ENCODE assay signal across 25 mouse cellular contexts in genomic region chrX:38311054-38311453, GRCm38 (mm10). TPM values are rescaled to one million over a fixed set of nuclear protein-coding genes. Genes with fewer than 3 reads are reported as not detected.
A peak's percentile ranks its signal among the peaks of the same experiment; 100 is the strongest.
DNase-seq lines count a peak whose midpoint lies in the region; ATAC-seq and TF ChIP-seq lines count a peak whose summit lies in the region.
"Had no signal": no experiment of that assay in that cellular context is flagged by ENCODE, and none has a peak within 500 bp of the region (broad histone marks: within the 10 kb centered on the region; RNA-seq: fewer than 3 reads in every experiment).

No protein-coding gene starts in this region.

- H3K4me3 ChIP-seq in lung, adult 2 months (replicated peaks; ENCODE audit: extremely low read depth, low read depth, low read length) = no peak overlapping the region
- no peak overlapping the region for H3K4me3 ChIP-seq in lung, embryonic 16.5 days (ENCODE audit: low read length)
- H3K4me3 ChIP-seq in limb, embryonic 10.5 days = no peak overlapping the region
- H3K4me3 ChIP-seq: embryonic facial prominence, embryonic 12.5 days; embryonic facial prominence, embryonic 15.5 days; heart, adult 2 months; heart, embryonic 10.5 days; heart, embryonic 13.5 days; hindbrain, embryonic 12.5 days; hindbrain, embryonic 15.5 days had no signal

- peak; percentile 71; the same call in 1 of the 2 replicates for ATAC-seq in lung, embryonic 16.5 days (ENCODE audit: low read depth)
- ATAC-seq: CD4-positive, CD25-positive, alpha-beta regulatory T cell, adult 4 months; forebrain, embryonic 14.5 days; forebrain, postnatal 0 days had no signal

- H3K4me1 ChIP-seq in lung, adult 2 months (ENCODE audit: control insufficient read depth, insufficient read depth, low read length) = no peaks in the 10 kb centered on the region
- no peaks in the 10 kb centered on the region for H3K4me1 ChIP-seq in lung, embryonic 16.5 days (replicated peaks; ENCODE audit: control insufficient read depth, insufficient read depth, low read length)
- no peaks in the 10 kb centered on the region for H3K4me1 ChIP-seq in limb, embryonic 10.5 days
- H3K4me1 ChIP-seq: embryonic facial prominence, embryonic 12.5 days; embryonic facial prominence, embryonic 15.5 days; heart, embryonic 10.5 days; heart, embryonic 13.5 days had no signal

- H3K36me3 ChIP-seq in lung, embryonic 16.5 days (ENCODE audit: control insufficient read depth, insufficient read depth, low read length) = no peaks in the 10 kb centered on the region
- H3K36me3 ChIP-seq in limb, embryonic 10.5 days = no peaks in the 10 kb centered on the region
- H3K36me3 ChIP-seq: embryonic facial prominence, embryonic 12.5 days; embryonic facial prominence, embryonic 15.5 days; heart, embryonic 10.5 days; heart, embryonic 13.5 days; hindbrain, embryonic 12.5 days; hindbrain, embryonic 15.5 days had no signal

- H3K27me3 ChIP-seq in lung, embryonic 16.5 days (ENCODE audit: control insufficient read depth, insufficient read depth, low read depth, low read length) = no peaks in the 10 kb centered on the region
- no peaks in the 10 kb centered on the region for H3K27me3 ChIP-seq in limb, embryonic 10.5 days (ENCODE audit: low read depth, poor library complexity, severe bottlenecking)
- H3K27me3 ChIP-seq: embryonic facial prominence, embryonic 12.5 days; embryonic facial prominence, embryonic 15.5 days; heart, embryonic 13.5 days; hindbrain, embryonic 12.5 days; hindbrain, embryonic 15.5 days had no signal

- no peaks in the 10 kb centered on the region for H3K9me3 ChIP-seq in lung, embryonic 16.5 days (ENCODE audit: control insufficient read depth, low read length)
- H3K9me3 ChIP-seq in limb, embryonic 10.5 days (replicated peaks) = no peaks in the 10 kb centered on the region
- H3K9me3 ChIP-seq: embryonic facial prominence, embryonic 12.5 days; embryonic facial prominence, embryonic 15.5 days; heart, embryonic 10.5 days; heart, embryonic 13.5 days; hindbrain, embryonic 12.5 days; hindbrain, embryonic 15.5 days had no signal

- no peak for TF ChIP-seq POLR2A in lung, adult 2 months (IDR thresholded peaks at IDR 0.05; ENCODE audit: borderline replicate concordance, extremely low read depth, low read depth, low read length)

- no peak overlapping the region for H3K4me2 ChIP-seq in lung, embryonic 16.5 days (ENCODE audit: low read depth, low read length)
- H3K4me2 ChIP-seq: embryonic facial prominence, embryonic 12.5 days; embryonic facial prominence, embryonic 15.5 days; heart, embryonic 13.5 days; hindbrain, embryonic 12.5 days; hindbrain, embryonic 15.5 days had no signal

- no peak overlapping the region for H3K27ac ChIP-seq in lung, embryonic 16.5 days (ENCODE audit: low read length)
- H3K27ac ChIP-seq in limb, embryonic 10.5 days = no peak overlapping the region
- H3K27ac ChIP-seq: embryonic facial prominence, embryonic 12.5 days; embryonic facial prominence, embryonic 15.5 days; heart, adult 2 months; heart, embryonic 10.5 days; heart, embryonic 13.5 days; hindbrain, embryonic 12.5 days; hindbrain, embryonic 15.5 days had no signal

- 70% methylated on average over 2 of the region's 2 CpGs for WGBS in lung, adult 2 months
- WGBS in lung, embryonic 16.5 days = 60% methylated on average over 2 of the region's 2 CpGs
- 85% methylated on average over 2 of the region's 2 CpGs for WGBS in limb, embryonic 10.5 days

- no peak overlapping the region for H3K9ac ChIP-seq in lung, embryonic 16.5 days (ENCODE audit: low read length)
- H3K9ac ChIP-seq: embryonic facial prominence, embryonic 12.5 days; embryonic facial prominence, embryonic 15.5 days; forebrain, postnatal 0 days; heart, embryonic 13.5 days; hindbrain, embryonic 12.5 days; hindbrain, embryonic 15.5 days had no signal

- TF ChIP-seq CTCF in lung, adult 2 months (IDR thresholded peaks at IDR 0.05; ENCODE audit: insufficient read depth, low read length) = no peak

- DNase-seq in lung, adult 2 months = peak; percentile 4
- DNase-seq in lung, postnatal 14 days = peak; percentile 3
- DNase-seq in lung, postnatal 4 days = peak; percentile 38 to 51
- DNase-seq in frontal cortex, postnatal 25 days (ENCODE audit: low spot score in 2 of 2) = no peak
- no peak for DNase-seq in cerebellum, adult 9-10 months
- DNase-seq in limb, embryonic 10.5 days (ENCODE audit: low spot score) = no peak
- DNase-seq: adrenal gland, adult 8-10 months; adrenal gland, postnatal 36 days; cerebellum, adult 18-20 months; cerebellum, adult 9-11 months; cerebellum, postnatal 25 days; forebrain, postnatal 0 days; gastrocnemius, postnatal 10 days; gastrocnemius, postnatal 36 days; heart, adult 2 months had no signal

RNA-seq across cellular contexts. Expression of gene Atp1b4, which starts 4.9 kb away (rescaled TPM):
- 0.12 TPM in 1 of 2 replicates, not detected in the other for polyA plus RNA-seq in lung, adult 2 months (2012; rRNA removed)
- 1.3 and 3.6 TPM in 2 replicates for polyA plus RNA-seq in lung, embryonic 16.5 days (2015; fragmentation: Nextera tagmentation; extraction: Ambion mirVana)
- not detected in 2 replicates for polyA plus RNA-seq in limb, embryonic 10.5 days (2016; fragmentation: Nextera tagmentation; extraction: Ambion mirVana)
- polyA plus RNA-seq: CD4-positive, CD25-positive, alpha-beta regulatory T cell, adult 4 months; forebrain, embryonic 11.5 days; forebrain, embryonic 14.5 days; forebrain, postnatal 0 days; heart, adult 2 months; heart, embryonic 10.5 days; hindbrain, embryonic 15.5 days had no signal

RNA-seq across cellular contexts. Expression of gene Tmem255a, which starts 58.8 kb away (rescaled TPM):
- 0.68 and 1.1 TPM in 2 replicates for polyA plus RNA-seq in lung, adult 2 months (2012; rRNA removed)
- polyA plus RNA-seq in lung, embryonic 16.5 days (2015; fragmentation: Nextera tagmentation; extraction: Ambion mirVana) = 23.0 and 24.5 TPM in 2 replicates
- polyA plus RNA-seq in limb, embryonic 10.5 days (2016; fragmentation: Nextera tagmentation; extraction: Ambion mirVana) = 25.7 and 28.0 TPM in 2 replicates

Comparison
In these comparisons a context has a peak if more than half of its experiments do, and no peak if none do; other contexts are left out.
1. RNA of gene Tmem255a, which starts 58.8 kb away (polyA plus RNA-seq): 25.7 to 28.0 TPM in limb, embryonic 10.5 days and 23.0 to 24.5 TPM in lung, embryonic 16.5 days; 0.68 to 1.1 TPM in lung, adult 2 months; every median in the first group is over 10 times any median in the second.
2. DNase-seq: peak in lung, adult 2 months (single experiment), lung, postnatal 14 days (single experiment) and lung, postnatal 4 days (2 of 2); none in frontal cortex, postnatal 25 days (0 of 2), cerebellum, adult 9-10 months (single experiment) and limb, embryonic 10.5 days (single experiment).